Mouse (Mus musculus) cerebellum, adult 2 months (tissue): ENCODE measurements around the gene Chd3. TPM values are rescaled to one million over a fixed set of nuclear protein-coding genes. Genes with fewer than 3 reads are reported as not detected.
A peak's percentile ranks its signal among the peaks of the same experiment; 100 is the strongest.

ENCODE experiments used
- DNase-seq, 2 experiments: peaks; one replicate each; pipeline ENCODE4 v3.0.0; 2021
- H3K27ac ChIP-seq: fragments of 200-500 bp; 2 replicates; pipeline ENCODE4 v1.5.1; 2012; ENCODE audit warnings: low read length, control low read depth, inconsistent platforms; ENCODE audit not compliant: insufficient read depth
- H3K27me3 ChIP-seq: fragments of 200-500 bp; 2 replicates; pipeline ENCODE4 v1.6.1; 2012; ENCODE audit warnings: inconsistent platforms, mild to moderate bottlenecking, low read length, moderate library complexity; ENCODE audit not compliant: control insufficient read depth, insufficient read depth
- H3K4me1 ChIP-seq: fragments of 200-500 bp; 2 replicates; pipeline ENCODE4 v1.6.1; 2011; ENCODE audit warnings: low read length; ENCODE audit not compliant: control insufficient read depth, insufficient read depth
- H3K4me3 ChIP-seq: fragments of 200-500 bp; replicated peaks from 2 replicates; pipeline ENCODE3; 2011; ENCODE audit warnings: mild to moderate bottlenecking, low read depth, low read length, control low read depth; ENCODE audit not compliant: insufficient read depth
- CTCF ChIP-seq: fragments of 200-500 bp; IDR thresholded peaks from 2 replicates; pipeline ENCODE4 v1.5.1; 2011; ENCODE audit warnings: low read depth, mild to moderate bottlenecking, control low read depth, low read length, moderate library complexity, borderline replicate concordance; ENCODE audit not compliant: insufficient read depth
- POLR2A ChIP-seq: fragments of 200-500 bp; IDR thresholded peaks from 2 replicates; pipeline ENCODE4 v1.6.1; 2011; ENCODE audit warnings: low read length, control low read depth, borderline replicate concordance; ENCODE audit not compliant: insufficient read depth
- WGBS: fragments of 180-500 bp; shearing (Covaris S2); methylation state at CpG from one replicate; pipeline ENCODE4 v1.1.7; 2018; 5-methylcytosine and 5-hydroxymethylcytosine counted together
- polyA plus RNA-seq: library from polyadenylated mRNA; depleted of rRNA; stranded (reverse); fragments of >200 nt; gene quantifications from 2 replicates; pipeline ENCODE4 v1.2.3, GENCODE M21; 2012

Chd3 gene
- polyA plus RNA-seq, 1 experiment, result 111 TPM

GRCm38 (mm10) chr11:69368356-69369214, 621 bp downstream of the Chd3 start:
- peak; percentile 53 to 66 for DNase-seq
- H3K4me3 ChIP-seq, result peak overlapping the region; percentile 90
- peak overlapping the region; percentile 49 for H3K27ac ChIP-seq
- under 1% methylated on average over 72 of the region's 106 CpGs for WGBS
- H3K4me1 ChIP-seq, result peaks cover 42% of the 10 kb centered on the region
- TF ChIP-seq CTCF (no peak), POLR2A (0 out of 2 replicates have a peak, but pooled peaks have one; percentile 9)
- H3K27me3 ChIP-seq, result no peaks in the 10 kb centered on the region

GRCm38 (mm10) chr11:69367616-69368355, 1.4 kb downstream of the Chd3 start:
- Histone ChIP-seq H3K27ac (no peak overlapping the region), H3K4me1 (peaks cover 35% of the 10 kb centered on the region), H3K4me3 (peak overlapping the region; percentile 73), H3K27me3 (no peaks in the 10 kb centered on the region)
- WGBS, result 2% methylated on average over 22 of the region's 22 CpGs
- TF ChIP-seq CTCF (no peak), POLR2A (no peak)
- DNase-seq, result peak in 1 of 2 experiments; percentile 37

DNA sequence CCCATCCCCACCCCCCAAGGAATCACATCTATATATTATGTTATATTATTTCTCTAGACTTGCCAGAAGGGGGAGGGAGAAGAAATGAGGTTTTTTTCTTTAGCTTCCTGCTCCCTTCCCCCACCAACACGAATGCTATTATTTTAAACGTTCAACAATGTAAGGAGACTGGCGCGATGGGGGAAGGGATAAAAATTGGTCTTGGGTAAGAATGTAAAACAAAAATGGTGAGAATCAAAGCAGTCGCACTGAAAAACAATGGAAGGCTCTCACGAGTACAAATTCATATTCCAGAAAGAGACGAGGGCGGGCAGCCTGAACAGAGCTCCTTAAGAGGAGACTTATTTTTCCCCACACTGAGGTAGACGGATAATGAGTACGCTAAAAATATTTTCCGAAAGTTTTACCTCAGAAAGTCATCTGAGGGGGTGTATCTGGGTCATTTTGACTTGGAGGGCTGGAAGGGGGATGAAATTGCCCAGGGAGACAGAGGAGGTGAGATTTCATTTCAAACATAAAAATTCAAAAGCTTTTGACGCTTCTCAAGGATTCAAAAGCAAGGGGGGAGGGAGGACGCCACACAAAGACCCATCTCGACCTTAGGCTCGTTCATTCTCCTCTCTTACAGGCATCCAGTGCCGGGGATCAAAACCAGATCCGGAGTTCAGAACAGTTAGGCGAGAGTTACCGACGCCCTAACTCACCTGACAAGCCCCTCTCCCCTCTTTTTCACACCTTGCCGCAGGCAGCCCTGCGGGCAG, 2.2 kb downstream of the Chd3 start:
- H3K27me3 ChIP-seq, result no peaks in the 10 kb centered on the region
- H3K4me3 ChIP-seq, result peak overlapping the region; percentile 54
- under 1% methylated on average over 22 of the region's 22 CpGs for WGBS
- peaks cover 32% of the 10 kb centered on the region for H3K4me1 ChIP-seq
- TF ChIP-seq CTCF (no peak), POLR2A (no peak)
- no peak for DNase-seq
- no peak overlapping the region for H3K27ac ChIP-seq

- H3K27me3 ChIP-seq, result no peaks in the 10 kb centered on the region
- H3K27ac ChIP-seq, result peak overlapping the region; percentile 60
- H3K4me1 ChIP-seq, result peaks cover 26% of the 10 kb centered on the region
- 1% methylated on average over 26 of the region's 26 CpGs for WGBS
- peak overlapping the region; percentile 54 for H3K4me3 ChIP-seq
- TF ChIP-seq CTCF, result no peak
- no peak for TF ChIP-seq POLR2A
- DNase-seq, result peak; percentile 79 to 80
Measured at GRCm38 (mm10) chr11:69366157-69366854, 2.9 kb downstream of the Chd3 start.

- H3K27me3 ChIP-seq, result no peaks in the 10 kb centered on the region
- TF ChIP-seq CTCF (no peak), POLR2A (no peak)
- peak overlapping the region; percentile 60 for H3K27ac ChIP-seq
- H3K4me1 ChIP-seq, result peaks cover 26% of the 10 kb centered on the region
- 36% methylated on average over 6 of the region's 6 CpGs for WGBS
- no peak for DNase-seq
- H3K4me3 ChIP-seq, result peak overlapping the region; percentile 54
Measured at GRCm38 (mm10) chr11:69365722-69366121, 3.5 kb downstream of the Chd3 start.

DNA sequence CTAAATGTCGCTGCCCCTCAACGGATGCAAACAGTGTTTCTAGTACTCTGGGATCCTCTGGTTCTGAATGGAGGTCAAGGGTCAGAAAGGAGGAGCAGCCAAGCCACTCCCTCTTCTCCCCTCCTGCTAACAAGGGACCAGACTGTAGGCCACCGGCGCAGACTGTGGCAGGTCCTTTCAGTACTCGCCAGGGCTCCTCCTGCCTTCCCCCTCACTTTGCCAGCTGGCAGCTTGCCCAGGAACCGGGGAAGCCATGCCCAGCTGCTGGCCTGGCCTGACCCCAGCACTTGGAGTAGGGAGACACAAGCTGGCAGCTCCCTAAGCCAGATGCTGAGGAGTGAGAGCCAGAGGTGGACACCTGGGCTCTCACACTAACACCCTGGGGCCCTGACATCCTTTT, 4.3 kb downstream of the Chd3 start:
- 5% methylated on average over 6 of the region's 6 CpGs for WGBS
- peak; percentile 89 to 90 for DNase-seq
- H3K27ac ChIP-seq, result peak overlapping the region; percentile 60; the same call in 1 of the 2 replicates
- peaks cover 26% of the 10 kb centered on the region for H3K4me1 ChIP-seq
- TF ChIP-seq CTCF (no peak), POLR2A (no peak)
- H3K27me3 ChIP-seq, result no peaks in the 10 kb centered on the region
- no peak overlapping the region for H3K4me3 ChIP-seq

GRCm38 (mm10) chr11:69364376-69364775, 4.8 kb downstream of the Chd3 start:
- no peak for DNase-seq
- TF ChIP-seq CTCF (no peak), POLR2A (no peak)
- 46% methylated on average over 8 of the region's 8 CpGs for WGBS
- Histone ChIP-seq H3K27ac (0 out of 2 replicates have a peak overlapping the region, but pooled peaks have one; percentile 18), H3K27me3 (no peaks in the 10 kb centered on the region), H3K4me1 (peaks cover 26% of the 10 kb centered on the region), H3K4me3 (no peak overlapping the region)
